Mouse (Mus musculus) testis, adult 2 months (tissue): Measurements from ENCODE around the gene Sbk3. TPM values are rescaled to one million over a fixed set of nuclear protein-coding genes. Genes with fewer than 3 reads are reported as not detected.

Experiments used
- H3K27ac ChIP-seq: fragments of 200-500 bp; 2 replicates; pipeline ENCODE4 v1.5.1; 2012; ENCODE audit warnings: low read depth, low read length; ENCODE audit not compliant: control insufficient read depth, insufficient read depth
- H3K27me3 ChIP-seq: fragments of 200-500 bp; 2 replicates; pipeline ENCODE4 v1.6.1; 2012; ENCODE audit warnings: mild to moderate bottlenecking, low read length, moderate library complexity; ENCODE audit not compliant: control insufficient read depth, insufficient read depth
- H3K36me3 ChIP-seq: fragments of 200-500 bp; 2 replicates; pipeline ENCODE4 v1.6.1; 2012; ENCODE audit warnings: mild to moderate bottlenecking, low read length; ENCODE audit not compliant: control insufficient read depth, insufficient read depth
- H3K4me1 ChIP-seq: fragments of 200-500 bp; 2 replicates; pipeline ENCODE4 v1.6.1; 2012; ENCODE audit warnings: low read length; ENCODE audit not compliant: control insufficient read depth, insufficient read depth
- H3K4me3 ChIP-seq: fragments of 200-500 bp; 2 replicates; pipeline ENCODE4 v1.5.1; 2012; ENCODE audit warnings: low read depth, mild to moderate bottlenecking, low read length, moderate library complexity, mixed read lengths; ENCODE audit not compliant: control insufficient read depth
- CTCF ChIP-seq: fragments of 200-500 bp; IDR thresholded peaks from 2 replicates; pipeline ENCODE4 v1.5.1; 2012; ENCODE audit warnings: low read depth, mild to moderate bottlenecking, inconsistent platforms, low read length, moderate library complexity; ENCODE audit not compliant: control insufficient read depth, insufficient read depth, insufficient replicate concordance
- POLR2A ChIP-seq: fragments of 200-500 bp; IDR thresholded peaks from 2 replicates; pipeline ENCODE4 v1.6.1; 2012; ENCODE audit warnings: low read depth, mild to moderate bottlenecking, inconsistent platforms, low read length, moderate library complexity; ENCODE audit not compliant: control insufficient read depth
- polyA plus RNA-seq: library from polyadenylated mRNA; depleted of rRNA; stranded (reverse); fragments of >200 nt; gene quantifications from 2 replicates; pipeline ENCODE4 v1.2.3, GENCODE M21; 2012

The Sbk3 gene
- polyA plus RNA-seq, 1 experiment, result 0.27 TPM

- H3K27ac ChIP-seq, result no peak overlapping the region
- no peaks in the 10 kb centered on the region for H3K36me3 ChIP-seq
- no peaks in the 10 kb centered on the region for H3K27me3 ChIP-seq
- H3K4me3 ChIP-seq, result no peak overlapping the region
- H3K4me1 ChIP-seq, result peaks cover 3% of the 10 kb centered on the region; the same call in 1 of the 2 replicates
- no peak; the same call in 1 of the 2 replicates for TF ChIP-seq CTCF
- TF ChIP-seq POLR2A, result no peak
Measured at GRCm38 (mm10) chr7:4976832-4977231, 5.9 kb upstream of the Sbk3 start.

DNA sequence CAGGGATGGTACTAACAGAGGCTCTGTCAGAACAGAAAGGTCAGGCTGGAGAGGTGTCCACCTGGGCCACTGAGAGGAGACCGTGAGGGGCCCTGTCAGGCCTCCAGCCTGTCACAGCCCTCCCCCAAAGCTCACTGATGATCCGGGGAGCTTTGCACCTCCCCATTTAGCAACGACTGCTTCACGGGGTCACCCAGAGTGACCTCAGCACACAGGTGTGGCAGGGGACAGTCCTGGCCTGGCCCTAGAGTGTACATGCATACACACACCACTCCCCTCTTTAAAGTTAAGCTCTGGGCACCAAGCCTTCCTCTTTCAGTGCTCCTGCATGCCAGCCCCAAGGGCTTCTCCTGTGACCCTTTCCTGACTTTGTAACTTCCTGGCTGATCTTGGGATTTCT is 4.5 kb upstream of the Sbk3 start:
- Histone ChIP-seq H3K27me3 (no peaks in the 10 kb centered on the region), H3K36me3 (no peaks in the 10 kb centered on the region), H3K4me1 (peaks cover 3% of the 10 kb centered on the region; the same call in 1 of the 2 replicates), H3K4me3 (no peak overlapping the region), H3K27ac (no peak overlapping the region)
- TF ChIP-seq POLR2A, result no peak
- TF ChIP-seq CTCF, result no peak

DNA sequence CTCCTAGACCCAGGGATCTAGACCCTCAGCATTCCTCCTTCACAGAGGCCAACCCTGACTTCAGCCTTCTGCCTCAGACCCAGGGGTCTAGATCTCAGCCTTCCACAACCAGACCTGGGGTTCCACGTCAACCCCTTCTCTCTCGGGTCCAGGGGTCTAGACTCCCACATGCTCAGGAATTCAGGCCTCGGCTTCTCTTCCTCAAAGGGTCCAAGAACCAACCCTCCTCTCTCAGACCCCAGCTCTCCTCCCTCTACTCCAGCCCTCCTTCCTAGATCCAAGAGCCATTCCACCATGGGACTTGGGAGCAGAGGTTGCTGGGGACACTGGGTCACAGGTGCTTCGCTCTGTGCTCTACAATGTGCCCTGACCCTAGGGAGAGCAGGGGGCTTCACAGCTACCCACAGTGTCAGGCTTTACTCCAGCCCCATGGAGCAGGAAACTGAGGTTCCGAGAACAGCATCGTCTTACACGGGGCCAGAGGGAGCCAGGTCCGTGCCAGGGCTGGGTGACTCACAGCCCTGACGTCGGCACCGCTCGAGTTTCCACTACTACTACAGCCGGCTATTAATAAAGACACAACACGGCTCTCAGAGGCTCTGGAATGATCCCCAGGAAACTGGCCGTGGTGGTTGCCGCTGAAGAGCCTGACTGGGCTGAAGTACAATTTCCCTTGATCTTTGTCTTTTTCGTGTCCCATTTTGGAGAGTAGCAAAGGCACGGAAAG is 1.5 kb upstream of the Sbk3 start:
- Histone ChIP-seq H3K4me3 (no peak overlapping the region), H3K27me3 (no peaks in the 10 kb centered on the region), H3K36me3 (no peaks in the 10 kb centered on the region), H3K4me1 (peaks cover 3% of the 10 kb centered on the region; the same call in 1 of the 2 replicates), H3K27ac (no peak overlapping the region)
- TF ChIP-seq CTCF, result no peak
- no peak for TF ChIP-seq POLR2A

DNA sequence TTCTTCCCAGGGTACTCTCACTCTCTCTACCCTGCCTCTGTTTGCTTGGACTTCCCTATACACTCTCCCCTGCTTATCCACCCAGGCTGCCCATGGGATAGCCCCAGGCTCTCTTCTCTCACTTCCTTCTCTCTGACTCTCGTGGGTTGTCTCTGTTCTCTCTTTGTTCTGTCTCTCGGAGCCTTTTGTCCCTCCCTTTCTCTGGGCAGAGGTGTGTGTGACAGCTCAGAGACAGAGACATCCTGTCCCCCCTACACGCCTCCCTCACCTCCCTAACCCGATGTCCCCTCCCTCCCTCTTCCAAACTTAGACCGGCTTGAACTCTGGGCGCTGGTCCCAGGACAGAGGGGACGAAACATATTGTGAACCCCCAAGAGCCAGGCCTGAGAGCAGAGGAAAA is 742 bp upstream of the Sbk3 start:
- no peak overlapping the region for H3K4me3 ChIP-seq
- no peak for TF ChIP-seq POLR2A
- no peak for TF ChIP-seq CTCF
- H3K36me3 ChIP-seq, result no peaks in the 10 kb centered on the region

GRCm38 (mm10) chr7:4964988-4965387 is 6.0 kb downstream of the Sbk3 start:
- Histone ChIP-seq H3K27ac (no peak overlapping the region), H3K4me1 (peaks cover 7% of the 10 kb centered on the region), H3K4me3 (no peak overlapping the region), H3K36me3 (no peaks in the 10 kb centered on the region), H3K27me3 (no peaks in the 10 kb centered on the region)
- no peak for TF ChIP-seq POLR2A
- TF ChIP-seq CTCF, result no peak

More for the DNA sequence above, 742 bp upstream of the Sbk3 start:
- peaks cover 3% of the 10 kb centered on the region; the same call in 1 of the 2 replicates for H3K4me1 ChIP-seq
- no peaks in the 10 kb centered on the region for H3K27me3 ChIP-seq
- no peak overlapping the region for H3K27ac ChIP-seq

DNA sequence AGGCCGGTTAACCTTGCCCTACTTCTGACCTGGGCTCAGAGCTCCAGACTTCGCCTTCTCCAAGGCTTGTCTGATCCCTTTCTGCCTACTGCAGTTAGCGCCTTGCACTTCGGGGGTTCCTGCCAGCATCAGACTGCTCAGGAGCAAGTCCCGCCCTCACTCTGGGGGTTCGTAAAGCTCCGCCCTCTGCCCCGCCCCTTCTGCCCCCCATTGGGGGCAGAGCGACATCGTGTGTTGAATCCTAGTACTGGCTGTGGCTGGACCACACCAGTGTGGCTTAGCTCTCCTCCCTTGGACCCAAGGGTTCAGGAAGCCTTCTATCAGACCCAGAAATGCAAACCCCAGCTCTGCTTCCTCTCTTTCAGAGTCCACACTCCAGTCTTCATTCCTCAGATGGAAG is 6.7 kb downstream of the Sbk3 start, which contains the start of gene Sbk2:
Gene Sbk2, minus strand, starts transcription at position 135 of the 400 bp plus-strand sequence.
- Histone ChIP-seq H3K4me1 (peaks cover 7% of the 10 kb centered on the region), H3K27me3 (no peaks in the 10 kb centered on the region), H3K27ac (no peak within 1 kb of the TSS), H3K4me3 (no peak within 1 kb of the TSS), H3K36me3 (no peaks in the 10 kb centered on the region)
- peak; percentile 63; the same call in 1 of the 2 replicates for TF ChIP-seq CTCF
- TF ChIP-seq POLR2A, result no peak

GRCm38 (mm10) chr7:4963527-4963926 is 7.4 kb downstream of the Sbk3 start:
- Histone ChIP-seq H3K27me3 (no peaks in the 10 kb centered on the region), H3K36me3 (no peaks in the 10 kb centered on the region), H3K4me1 (peaks cover 7% of the 10 kb centered on the region), H3K4me3 (no peak overlapping the region), H3K27ac (no peak overlapping the region)
- TF ChIP-seq CTCF (no peak), POLR2A (no peak)
